Mouse (Mus musculus): ENCODE results near the gene Smim20.

The Smim20 gene

DNA sequence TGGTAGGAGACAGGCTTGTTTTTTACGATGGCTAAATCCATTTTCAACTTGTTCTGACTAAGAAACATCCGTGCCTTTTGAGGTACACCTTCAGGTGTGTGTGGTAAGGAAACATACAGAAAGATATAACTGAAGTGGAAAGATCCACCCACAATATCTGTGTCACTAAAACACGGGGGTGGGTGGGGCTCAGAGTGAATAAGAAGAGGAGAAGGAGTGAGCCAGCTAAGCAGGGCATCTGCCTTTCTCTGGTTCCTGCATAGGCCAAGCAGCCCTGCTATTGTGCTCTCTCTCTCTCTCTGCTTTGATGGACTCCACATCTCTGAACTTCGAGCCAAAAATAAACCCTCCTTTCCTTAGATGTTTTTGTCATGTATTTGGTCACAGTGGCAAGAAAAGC lies 38.1 kb downstream of the Smim20 start:
- DNase-seq (ENCODE audit: extremely low read depth, low read depth), result no peak

DNA sequence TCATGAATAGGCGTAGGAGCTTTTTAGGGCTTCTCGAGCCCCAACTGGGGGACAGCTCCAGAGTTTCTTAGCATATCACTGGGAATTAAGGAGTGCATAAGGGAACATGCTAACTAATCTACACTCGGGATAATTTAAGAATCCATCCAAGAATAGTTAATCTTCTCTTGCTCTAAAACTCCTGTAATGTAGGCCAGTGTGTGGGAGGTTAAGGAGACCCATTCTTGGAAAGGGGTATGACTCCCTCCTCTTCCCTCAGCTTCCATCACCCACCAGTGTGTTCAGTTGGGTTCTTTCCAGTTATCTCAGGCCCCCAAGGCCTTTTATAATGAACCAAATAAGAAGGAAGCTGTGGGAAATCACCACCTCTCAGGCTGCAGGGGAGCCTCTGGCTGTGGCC lies 40.0 kb downstream of the Smim20 start:
- DNase-seq (ENCODE audit: extremely low read depth, low read depth), result no peak

DNA sequence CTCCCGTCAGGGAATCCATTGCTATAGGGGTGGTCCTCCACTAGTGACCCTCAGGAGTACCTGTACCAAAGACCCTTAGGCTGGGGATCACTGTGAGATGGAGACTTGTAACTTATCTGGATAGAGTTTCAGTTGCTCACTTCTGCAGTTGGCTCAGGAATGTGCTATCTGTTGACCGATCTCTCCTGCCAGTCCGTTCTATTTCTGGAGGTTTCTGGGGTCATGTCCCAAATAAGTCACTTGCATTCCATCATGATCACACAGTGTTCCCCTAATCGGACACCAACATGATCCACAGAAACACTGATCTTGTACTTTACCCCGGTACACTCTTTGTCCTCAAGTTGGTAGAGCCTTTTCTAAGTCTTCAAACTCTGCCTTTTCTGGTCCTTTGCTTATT lies 40.6 kb downstream of the Smim20 start:
- DNase-seq (ENCODE audit: extremely low read depth, low read depth), result no peak

DNA sequence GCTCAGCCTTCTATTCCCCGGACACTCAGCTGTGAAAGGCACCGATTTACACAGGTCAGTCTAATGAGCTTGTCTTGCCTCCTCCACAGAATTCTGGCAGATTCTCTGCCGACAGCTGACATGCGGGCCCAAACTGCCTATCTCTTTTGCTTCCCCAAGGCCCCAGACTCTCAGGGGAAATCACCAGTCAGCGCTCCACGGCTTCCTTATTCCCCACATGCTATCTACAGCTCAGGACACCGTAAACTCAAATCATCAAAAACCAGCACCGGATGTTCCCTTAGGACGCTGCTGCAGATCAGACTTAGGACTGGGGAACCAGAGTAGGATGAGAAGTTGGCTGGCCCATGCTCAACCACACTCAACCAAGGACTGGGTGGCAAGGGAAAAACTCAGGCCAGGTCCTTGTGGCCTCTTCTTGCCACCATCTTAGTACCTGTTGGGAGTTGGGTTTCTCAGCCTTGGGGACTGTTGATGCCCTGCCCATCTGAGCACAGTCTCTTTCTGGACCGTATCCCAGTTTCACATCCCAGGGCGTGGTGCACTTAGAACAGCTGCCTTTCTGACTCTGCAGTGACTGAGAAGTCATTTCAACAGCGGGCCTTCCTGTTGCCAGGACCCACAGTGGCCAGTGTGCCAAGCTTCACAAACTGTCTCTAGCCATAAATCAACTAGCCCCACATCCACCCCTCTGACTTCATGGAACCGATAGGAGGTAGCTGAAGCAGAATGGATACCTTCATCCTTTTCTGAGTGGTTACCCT lies 47.7 kb downstream of the Smim20 start:
- no peak for DNase-seq (ENCODE audit: extremely low read depth, low read depth)

DNA sequence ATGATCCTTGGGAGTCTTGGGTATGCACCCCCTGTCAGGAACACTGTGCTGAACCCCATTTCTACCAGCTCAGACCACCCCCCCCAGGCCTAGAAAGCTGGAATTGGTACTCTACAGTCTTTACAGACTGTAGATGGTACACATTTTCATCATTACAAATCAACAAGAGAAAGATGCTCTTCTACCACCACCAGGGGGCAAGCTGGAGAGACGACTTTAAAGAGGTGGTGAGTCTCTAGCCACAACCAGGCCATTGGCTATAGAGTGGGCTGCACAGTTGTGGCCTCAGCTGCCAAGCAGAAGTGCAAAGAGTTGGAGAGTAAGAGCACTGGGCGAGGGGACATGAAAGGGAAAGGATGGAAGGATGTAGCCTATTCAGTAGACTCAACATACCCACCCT lies 48.9 kb downstream of the Smim20 start:
- DNase-seq (ENCODE audit: extremely low read depth, low read depth), result no peak

DNA sequence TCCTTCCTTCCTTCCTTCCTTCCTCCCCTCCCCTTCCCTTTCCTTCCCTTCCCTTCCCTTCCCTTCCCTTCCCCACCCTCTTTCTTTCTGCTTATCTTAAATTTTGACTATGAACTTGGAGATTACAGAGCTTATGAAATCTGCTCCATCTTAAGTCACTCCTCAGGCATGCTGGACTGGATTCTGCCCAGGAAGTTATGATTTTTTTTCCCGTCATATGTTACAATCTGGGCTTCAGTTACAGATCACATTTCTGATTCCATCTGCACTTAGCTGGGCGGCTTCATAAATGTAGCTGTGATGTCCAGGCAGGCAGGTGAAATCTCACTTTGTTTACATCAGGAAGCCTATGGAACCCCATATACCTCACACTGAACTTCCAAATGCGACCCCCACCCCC lies 50.5 kb downstream of the Smim20 start:
- no peak for DNase-seq (ENCODE audit: extremely low read depth, low read depth)

DNA sequence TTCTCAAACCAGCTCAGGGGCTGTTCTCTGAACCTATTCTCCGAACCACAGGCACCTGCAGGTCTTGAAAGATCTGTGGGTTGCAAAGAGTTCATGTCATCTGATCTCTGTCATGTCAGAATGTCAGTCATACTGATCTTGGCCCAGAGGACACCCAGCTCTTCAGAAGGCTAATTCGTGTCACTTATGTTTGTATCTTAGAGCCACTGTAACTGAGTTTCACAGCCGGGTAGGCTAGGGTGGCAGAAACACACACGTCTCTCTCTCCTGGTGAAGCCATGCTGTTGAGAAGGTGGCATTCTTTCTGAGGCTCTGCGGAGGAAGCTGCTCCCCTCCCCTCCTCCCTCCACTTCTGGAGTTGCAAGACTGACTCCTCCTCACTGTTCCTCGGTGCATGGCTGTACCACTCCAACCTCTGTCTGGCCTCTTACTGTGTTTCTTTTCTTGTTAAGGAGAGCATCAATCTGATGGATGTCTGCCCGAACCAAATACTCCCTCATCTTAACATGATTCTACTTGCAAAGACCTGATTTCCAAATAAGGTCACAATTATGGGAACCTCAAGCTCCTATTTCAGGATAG lies 51.1 kb downstream of the Smim20 start:
- no peak for DNase-seq (ENCODE audit: extremely low read depth, low read depth)

DNA sequence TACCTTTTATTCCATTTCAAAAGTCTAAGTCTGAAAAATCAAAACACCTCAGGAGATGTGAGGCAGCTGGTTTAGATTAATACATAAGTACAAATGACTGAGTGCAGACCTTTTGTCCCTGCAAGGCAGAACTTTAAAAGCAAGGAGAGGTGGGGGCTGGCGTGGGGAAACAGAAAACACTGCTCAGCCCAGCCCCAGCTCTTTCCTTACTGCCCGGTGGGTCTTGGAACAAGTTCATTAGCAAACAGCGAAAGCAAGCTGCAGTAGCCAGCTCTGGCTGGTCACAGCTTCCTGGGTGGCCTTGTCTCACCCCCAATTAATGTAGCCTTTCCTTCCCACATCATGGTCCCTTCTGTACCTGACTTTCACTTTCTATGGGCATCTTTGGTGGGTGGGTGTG lies 53.4 kb downstream of the Smim20 start:
- DNase-seq (ENCODE audit: extremely low read depth, low read depth), result no peak

DNA sequence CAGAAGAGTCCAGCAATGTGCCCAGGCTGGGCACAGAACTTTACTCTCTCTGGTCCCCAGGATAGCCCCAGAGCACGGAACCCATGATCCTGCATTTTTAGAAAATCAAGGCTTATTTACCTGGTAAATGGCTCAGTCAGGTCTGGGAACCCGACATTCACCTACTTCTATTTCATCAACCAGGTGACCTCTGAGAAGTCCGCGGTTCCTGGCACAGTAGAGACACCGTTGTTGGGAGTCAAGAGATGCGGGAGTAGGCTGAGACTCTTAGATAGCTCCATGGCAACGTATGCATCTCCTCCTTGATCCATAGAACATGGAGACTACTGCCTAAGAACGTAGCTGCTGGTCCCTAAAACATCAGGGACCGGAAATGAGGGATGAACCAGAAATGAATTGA lies 55.0 kb downstream of the Smim20 start:
- no peak for DNase-seq (ENCODE audit: extremely low read depth, low read depth)

DNA sequence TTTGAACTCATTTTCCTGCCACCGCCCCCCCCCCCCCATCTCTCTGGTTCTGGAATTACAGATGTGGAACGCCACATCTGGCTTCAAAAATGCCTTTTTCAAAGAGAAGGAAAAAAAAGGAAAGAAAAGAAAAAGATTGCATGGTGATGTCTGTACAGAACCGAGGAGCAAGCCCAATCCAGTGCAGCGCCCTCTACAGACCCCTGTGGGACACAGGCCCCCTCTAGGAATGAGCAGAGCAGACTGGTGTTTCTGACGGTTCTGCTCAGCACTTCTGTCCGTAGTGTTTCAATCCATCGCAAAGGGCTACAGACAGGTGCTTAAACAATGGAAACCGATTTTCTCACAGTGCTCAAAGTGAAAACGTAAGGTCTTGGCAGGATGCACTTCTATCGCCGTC lies 55.6 kb downstream of the Smim20 start:
- no peak for DNase-seq (ENCODE audit: extremely low read depth, low read depth)

DNA sequence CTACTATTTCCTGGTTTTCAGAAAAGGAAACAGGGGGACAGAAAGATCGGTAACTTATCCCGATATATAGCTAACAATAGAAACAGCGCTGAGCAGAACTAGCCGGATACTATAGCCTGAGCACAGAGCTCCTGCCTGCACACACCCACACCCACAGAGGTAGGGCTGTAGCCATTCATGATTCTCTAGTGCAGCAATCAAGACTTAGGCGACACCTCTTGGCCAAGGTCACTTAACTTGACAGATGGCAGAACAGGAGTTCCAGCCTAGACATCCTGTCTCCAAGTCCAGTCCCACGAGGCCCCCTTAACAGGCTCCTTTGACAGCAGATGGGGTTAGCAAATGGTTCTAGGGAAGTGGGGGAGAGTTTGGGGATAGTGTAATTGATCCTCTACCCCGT lies 56.2 kb downstream of the Smim20 start:
- no peak for DNase-seq (ENCODE audit: extremely low read depth, low read depth)

DNA sequence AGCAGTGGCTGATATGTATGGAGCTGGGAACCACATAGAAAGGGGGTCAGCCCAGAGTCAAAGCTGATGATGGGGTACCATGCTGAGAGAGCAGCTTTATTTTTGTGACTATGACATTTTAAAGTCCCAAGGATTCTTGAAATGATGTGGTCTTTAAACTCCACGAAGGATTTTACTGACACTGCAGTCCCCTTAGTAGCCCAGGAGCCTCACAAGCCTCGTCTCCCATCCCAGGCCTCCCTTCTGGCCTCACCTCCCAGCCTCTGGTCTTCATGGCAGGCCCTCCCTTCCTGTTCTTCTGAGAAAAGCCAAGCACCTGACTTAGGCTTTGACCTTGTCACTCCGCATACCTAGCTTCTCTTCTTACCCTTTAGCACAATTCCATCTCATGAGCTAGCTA lies 57.4 kb downstream of the Smim20 start:
- no peak for DNase-seq (ENCODE audit: extremely low read depth, low read depth)

DNA sequence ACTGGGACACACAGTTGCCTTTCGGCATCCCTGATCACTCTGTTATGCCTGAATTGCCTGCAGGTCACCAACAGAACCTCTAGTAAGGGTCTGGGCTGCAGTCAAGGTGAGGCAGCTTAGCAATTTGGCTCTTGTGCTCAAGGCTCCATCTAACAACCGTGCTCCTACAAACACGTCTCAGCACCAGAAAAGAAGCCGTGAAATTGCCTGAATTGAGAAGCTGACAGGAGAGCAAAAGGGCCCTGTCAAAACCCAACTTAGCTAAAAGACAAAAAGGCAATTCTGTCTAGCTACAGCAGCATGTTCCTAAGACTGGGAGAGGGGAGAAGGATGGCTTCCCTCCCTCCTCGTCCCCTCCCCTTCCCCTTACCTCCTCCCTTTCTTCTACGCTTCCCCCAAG lies 57.9 kb downstream of the Smim20 start:
- DNase-seq (ENCODE audit: extremely low read depth, low read depth), result no peak

DNA sequence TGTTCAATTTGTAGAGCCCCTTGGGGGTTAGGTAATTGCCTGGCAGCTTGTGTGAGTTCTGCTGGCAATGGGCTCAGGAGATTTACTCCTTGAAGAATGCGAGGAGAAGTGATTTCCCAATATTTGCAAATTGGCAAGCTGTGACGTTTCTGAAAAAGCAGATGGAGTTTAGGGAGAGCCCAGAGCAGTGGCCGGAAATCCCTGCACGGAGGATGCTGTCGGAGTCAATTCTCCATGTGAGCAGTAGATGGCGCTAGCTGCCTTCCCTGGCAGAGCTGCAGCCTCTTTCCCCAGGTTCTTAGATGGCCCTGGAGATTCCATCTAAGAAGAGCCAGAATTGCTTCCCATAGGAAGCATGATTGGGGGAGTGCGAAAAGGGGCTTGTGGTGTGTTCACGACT lies 59.1 kb downstream of the Smim20 start:
- DNase-seq (ENCODE audit: extremely low read depth, low read depth), result peak; percentile 11

DNA sequence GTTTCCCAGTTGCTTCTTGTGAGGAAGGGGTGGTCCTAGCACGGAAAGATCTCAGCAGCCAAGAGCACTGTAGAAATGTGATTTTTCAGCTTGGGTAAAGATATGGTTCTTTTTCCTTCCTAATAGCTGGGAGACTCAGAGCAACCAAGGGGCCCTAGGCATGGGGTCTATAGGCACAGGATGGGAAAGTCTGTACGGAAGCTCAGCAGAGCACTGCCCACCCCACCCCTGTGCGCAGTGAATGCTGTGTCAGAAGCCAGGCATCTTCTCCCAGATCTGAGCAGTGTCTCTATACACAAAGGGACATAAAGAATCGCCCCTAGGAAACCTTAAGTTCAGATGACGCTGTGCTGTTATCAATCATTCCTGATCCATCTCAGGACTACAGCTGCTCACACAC lies 59.6 kb downstream of the Smim20 start:
- no peak for DNase-seq (ENCODE audit: extremely low read depth, low read depth)
